Mouse (Mus musculus) central nervous system, embryonic 18 days (tissue): ENCODE measurements around the gene Prdm5. TPM values are rescaled to one million over a fixed set of nuclear protein-coding genes. Genes with fewer than 3 reads are reported as not detected.

Experiments used
- polyA plus RNA-seq: library from polyadenylated mRNA; depleted of rRNA; stranded (reverse); fragments of >200 nt; gene quantifications from 2 replicates; pipeline ENCODE4 v1.2.3, GENCODE M21; 2012; rRNA removed

Prdm5 gene
- polyA plus RNA-seq = 5.0 and 6.5 TPM in 2 replicates

DNA sequence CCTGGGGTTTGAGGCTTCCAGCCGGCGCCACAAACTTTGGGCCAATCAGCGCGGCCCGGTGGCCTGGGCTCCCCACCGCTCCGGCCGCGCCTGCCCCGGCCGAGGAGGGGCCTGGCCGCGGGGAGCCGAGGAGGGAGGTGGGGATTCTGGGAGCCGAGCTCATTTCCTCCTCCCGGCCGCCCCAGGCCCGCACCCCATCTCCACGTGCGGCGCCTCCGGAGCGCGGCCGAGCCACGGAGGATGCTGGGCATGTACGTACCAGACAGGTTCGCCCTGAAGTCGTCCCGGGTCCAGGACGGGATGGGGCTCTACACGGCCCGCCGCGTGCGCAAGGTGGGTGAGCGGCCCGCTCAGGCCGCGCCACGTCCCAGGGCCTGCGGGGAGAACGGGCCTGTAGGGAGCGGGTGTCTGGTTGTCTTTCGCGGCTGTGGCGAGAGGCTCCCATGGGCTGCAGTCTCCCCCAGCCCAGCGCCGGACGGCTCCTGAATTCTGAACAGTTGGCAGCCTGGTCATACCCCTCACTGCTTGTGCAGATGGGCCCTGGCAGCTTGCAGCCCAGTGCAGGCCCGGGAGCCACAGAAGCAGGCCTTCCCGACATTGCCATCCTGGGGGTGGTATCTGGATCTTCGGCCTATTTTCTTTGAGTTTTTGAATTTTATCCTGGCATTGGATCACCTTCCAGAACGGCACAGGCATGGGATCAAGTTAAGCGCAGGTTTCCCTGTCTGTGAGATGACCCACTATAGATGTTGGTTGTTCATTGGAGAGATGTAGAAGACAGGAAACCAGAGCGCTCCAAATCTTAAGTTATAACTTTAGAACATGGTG is at the start of gene Prdm5:
Prdm5 (plus strand) TSS at position 128 of the 828 bp plus-strand sequence.

DNA sequence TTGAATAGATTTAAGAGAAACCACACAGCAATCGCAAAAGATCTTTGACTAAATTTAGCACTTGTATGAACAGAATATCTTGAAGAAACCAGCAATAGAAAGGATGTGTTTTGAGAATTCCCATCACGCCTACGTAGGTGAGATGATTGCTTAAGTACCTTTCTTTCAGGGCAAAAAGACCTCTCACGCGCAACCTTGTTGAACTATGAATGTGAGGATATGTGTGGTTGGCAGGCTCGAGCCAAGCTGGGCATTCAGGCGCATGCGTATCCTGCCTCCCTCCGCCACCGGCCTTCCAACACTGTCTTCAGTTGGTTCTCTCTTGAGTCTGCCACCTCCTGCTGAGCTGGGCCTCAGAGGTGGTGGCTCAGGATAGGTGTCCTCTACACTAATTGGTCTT is 173.5 kb downstream of the Prdm5 start, which contains the start of gene 4930544G11Rik:
4930544G11Rik (plus strand) TSS at position 301 of the 400 bp plus-strand sequence.

Other genes with a start within 250 kb of the Prdm5 start
- 5.8 and 6.8 TPM in 2 replicates for gene Ndnf, start 107.4 kb upstream of the Prdm5 start, polyA plus RNA-seq
- gene 4930544G11Rik, start 173.6 kb downstream of the Prdm5 start, polyA plus RNA-seq = not detected in 2 replicates